Mouse (Mus musculus): ENCODE results near the gene Tada3.

GRCm38 (mm10) chr6:113330547-113330946 lies 47.1 kb downstream of the Tada3 start:
- TF ChIP-seq JUND (IDR thresholded peaks at IDR 0.05; ENCODE audit: low read depth, low read length), result no peak
- TF ChIP-seq CTCF (IDR thresholded peaks at IDR 0.05 in 2 of 3, conservative IDR thresholded peaks at IDR 0.05 in 1 of 3; ENCODE audit: control insufficient read depth in 1 of 3, insufficient read depth in 1 of 3, low read depth in 2 of 3, low read length in 3 of 3, poor library complexity in 1 of 3, severe bottlenecking in 1 of 3), result no peak
